Mouse (Mus musculus): Measurements from ENCODE around the gene Olfr774. TPM values are rescaled to one million over a fixed set of nuclear protein-coding genes. Genes with fewer than 3 reads are reported as not detected.
"Not testable (repeated sequence)": the region's sequence is repeated elsewhere in the genome, so short reads cannot be mapped to it uniquely, and the experiment has no call there.

The Olfr774 gene
- not detected for total RNA-seq (2021)
- long read RNA-seq, experiment 1 = 0 reads
- long read RNA-seq, experiment 2 = 0 reads

- DNase-seq (ENCODE audit: low spot score) = no peak
Observed at GRCm38 (mm10) chr10:129235904-129236303, at the start of gene Olfr774. Gene Olfr774, plus strand, starts transcription at chr10:129236204.

- not testable (repeated sequence) for DNase-seq (ENCODE audit: low spot score)
Observed at GRCm38 (mm10) chr10:129187319-129187718, 48.7 kb upstream of the Olfr774 start, which contains the start of gene Olfr773. Gene Olfr773, minus strand, starts transcription at chr10:129187419.

- no peak for DNase-seq (ENCODE audit: low spot score)
Observed at GRCm38 (mm10) chr10:129230737-129231136, 5.3 kb upstream of the Olfr774 start.

- DNase-seq (ENCODE audit: low spot score) = no peak
Observed at GRCm38 (mm10) chr10:129248112-129248511, 12.1 kb downstream of the Olfr774 start, which contains the start of gene Olfr775. Gene Olfr775, plus strand, starts transcription at chr10:129248412.

GRCm38 (mm10) chr10:129258827-129259226 is 22.8 kb downstream of the Olfr774 start, which contains the start of gene Olfr776:
Gene Olfr776, plus strand, starts transcription at chr10:129259127.
- no peak for DNase-seq (ENCODE audit: low spot score)

- no peak for DNase-seq (ENCODE audit: low spot score)
Observed at GRCm38 (mm10) chr10:129271081-129271535, 35.1 kb downstream of the Olfr774 start, which contains the start of gene Olfr777. Gene Olfr777, minus strand, starts transcription at chr10:129271485.

Other genes with a start within 250 kb of the Olfr774 start
- gene Olfr9, start 246.8 kb upstream of the Olfr774 start, total RNA-seq (2021) = not detected
- not detected for gene Olfr763, start 225.4 kb upstream of the Olfr774 start, total RNA-seq (2021)
- not detected for gene Olfr764-ps1, start 196.3 kb upstream of the Olfr774 start, total RNA-seq (2021)
- gene Olfr765, start 186.2 kb upstream of the Olfr774 start, total RNA-seq (2021) = not detected
- not detected for gene Olfr766-ps1, start 167.2 kb upstream of the Olfr774 start, total RNA-seq (2021)
- gene Olfr767, start 153.3 kb upstream of the Olfr774 start, total RNA-seq (2021) = not detected
- not detected for gene Olfr768, start 136.8 kb upstream of the Olfr774 start, total RNA-seq (2021)
- gene Olfr769, start 118.3 kb upstream of the Olfr774 start, total RNA-seq (2021) = not detected
- not detected for gene Olfr770, start 97.2 kb upstream of the Olfr774 start, total RNA-seq (2021)
- not detected for gene Olfr771, start 71.5 kb upstream of the Olfr774 start, total RNA-seq (2021)
- not detected for gene Olfr772, start 58.3 kb upstream of the Olfr774 start, total RNA-seq (2021)
- gene Olfr773, start 48.8 kb upstream of the Olfr774 start, total RNA-seq (2021) = not detected
- not detected for gene Olfr775, start 12.2 kb downstream of the Olfr774 start, total RNA-seq (2021)
- gene Olfr776, start 22.9 kb downstream of the Olfr774 start, total RNA-seq (2021) = not detected
- not detected for gene Olfr777, start 35.3 kb downstream of the Olfr774 start, total RNA-seq (2021)
- not detected for gene Olfr780, start 81.9 kb downstream of the Olfr774 start, total RNA-seq (2021)
- gene Olfr781, start 92.7 kb downstream of the Olfr774 start, total RNA-seq (2021) = not detected
- not detected for gene Olfr782, start 112.6 kb downstream of the Olfr774 start, total RNA-seq (2021)
- gene Olfr784, start 147.9 kb downstream of the Olfr774 start, total RNA-seq (2021) = not detected
- gene Olfr785, start 169.2 kb downstream of the Olfr774 start, total RNA-seq (2021) = not detected
- not detected for gene Olfr786, start 191.1 kb downstream of the Olfr774 start, total RNA-seq (2021)
- not detected for gene Olfr787, start 225.7 kb downstream of the Olfr774 start, total RNA-seq (2021)
- not detected for gene Olfr788, start 234.8 kb downstream of the Olfr774 start, total RNA-seq (2021)
- gene Olfr789, start 248.5 kb downstream of the Olfr774 start, total RNA-seq (2021) = not detected

Measured in gastrocnemius, adult 18-20 months (tissue).